Mouse (Mus musculus) liver, adult (tissue): ENCODE data around the gene Pald1.
A peak's percentile ranks its signal among the peaks of the same experiment; 100 is the strongest.

Experiments
- GATA4 ChIP-seq: IDR thresholded peaks from 2 replicates; pipeline ENCODE4 v1.6.1; 2014; ENCODE audit warnings: mild to moderate bottlenecking, low read length; ENCODE audit not compliant: insufficient replicate concordance

Pald1 gene

DNA sequence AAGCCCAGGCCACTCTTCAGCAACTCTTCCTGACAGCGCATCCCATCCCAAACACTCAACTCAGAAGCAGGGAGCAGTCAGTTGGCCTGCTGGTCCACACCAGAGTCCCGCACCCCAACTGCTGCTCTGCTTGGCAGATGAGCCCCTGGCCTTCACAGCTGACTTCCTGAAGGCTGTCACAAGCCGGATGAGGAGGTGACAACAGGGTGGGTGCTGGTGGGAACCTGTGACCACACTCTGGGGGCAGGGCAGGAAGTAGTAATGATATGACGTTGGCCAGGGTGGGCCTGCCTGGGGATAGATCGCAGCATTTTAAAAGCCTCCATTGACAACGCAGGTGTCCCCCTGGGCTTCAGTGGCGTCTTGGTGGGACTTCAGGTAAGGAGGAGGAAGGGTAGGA, 85.9 kb downstream of the Pald1 start, which contains the start of gene Prf1:
TSS of gene Prf1 (plus strand) at position 357 of the 400 bp plus-strand sequence.
- no peak for TF ChIP-seq GATA4

DNA sequence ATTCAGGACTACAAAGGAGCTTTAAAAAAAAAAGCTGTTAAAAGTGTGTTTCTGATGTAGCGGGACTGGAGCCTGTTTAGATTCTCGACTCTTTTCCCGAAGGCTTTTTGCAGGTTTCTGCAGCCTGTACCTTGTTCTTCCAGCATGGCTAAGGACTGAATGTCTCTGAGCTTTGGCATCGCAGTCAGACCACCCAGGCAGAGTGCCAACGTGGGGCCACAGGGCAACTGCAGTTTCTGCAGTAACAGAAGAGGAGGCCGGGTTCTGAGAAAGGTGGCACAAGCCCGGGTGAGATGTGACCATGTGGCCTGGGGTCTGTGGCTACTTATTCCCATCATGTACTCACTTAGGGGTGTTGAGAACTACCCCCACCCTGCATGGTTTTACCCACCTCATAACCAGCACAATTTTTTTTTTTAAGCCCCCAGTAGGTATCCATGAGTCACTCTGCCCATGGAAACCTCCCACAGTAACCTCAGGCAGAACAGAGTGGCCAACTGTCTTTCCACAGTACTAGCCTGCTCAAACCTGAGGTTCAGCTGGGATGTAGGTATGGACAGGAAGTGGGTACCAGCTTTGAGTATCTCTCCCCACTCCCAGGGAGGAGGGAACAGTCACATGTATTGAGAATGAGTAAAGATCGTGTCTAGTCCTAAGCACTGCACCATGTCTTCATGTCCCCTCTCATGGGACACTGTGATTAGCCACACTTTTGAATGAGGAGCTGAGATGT, 86.5 kb downstream of the Pald1 start:
- TF ChIP-seq GATA4 = no peak

DNA sequence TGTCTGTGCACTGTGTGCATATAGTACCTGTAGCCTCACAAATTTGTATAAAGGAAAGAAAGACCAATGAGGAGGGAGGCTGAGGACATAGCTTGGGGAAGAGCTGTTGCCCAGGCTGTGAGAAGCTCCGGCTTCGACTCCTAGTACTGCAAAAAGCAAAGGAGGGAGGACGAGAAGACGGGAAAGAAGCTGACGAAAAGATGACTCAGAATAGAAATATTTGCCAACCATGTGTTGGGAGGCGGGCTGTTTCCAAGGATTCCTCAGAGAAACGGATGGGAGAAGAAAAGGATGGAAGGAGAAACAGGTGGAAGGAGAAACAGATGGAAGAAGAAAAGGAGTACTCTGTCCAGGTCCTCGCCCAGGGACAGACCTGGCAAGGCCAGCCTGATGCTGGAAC, 89.1 kb downstream of the Pald1 start:
- no peak for TF ChIP-seq GATA4

DNA sequence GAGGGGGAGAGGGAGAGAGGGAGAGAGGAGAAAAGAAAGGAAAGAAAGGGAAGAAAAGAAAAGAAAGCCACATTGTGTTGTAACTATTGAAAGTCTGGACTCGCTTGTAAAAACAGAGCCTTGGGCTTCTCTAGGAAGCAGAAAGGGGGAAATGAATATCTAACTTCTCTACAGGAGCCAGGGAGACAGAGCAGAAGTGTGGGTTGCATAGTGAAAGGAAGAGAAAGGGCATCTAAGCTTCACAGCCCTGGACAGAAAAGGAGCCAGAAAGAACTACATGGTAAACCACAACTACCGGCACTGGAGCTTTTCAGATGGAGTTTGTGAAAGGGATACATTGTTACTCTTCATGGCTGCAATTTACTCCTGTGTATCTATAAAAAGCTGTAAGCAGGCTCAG, 92.9 kb downstream of the Pald1 start:
- no peak for TF ChIP-seq GATA4

DNA sequence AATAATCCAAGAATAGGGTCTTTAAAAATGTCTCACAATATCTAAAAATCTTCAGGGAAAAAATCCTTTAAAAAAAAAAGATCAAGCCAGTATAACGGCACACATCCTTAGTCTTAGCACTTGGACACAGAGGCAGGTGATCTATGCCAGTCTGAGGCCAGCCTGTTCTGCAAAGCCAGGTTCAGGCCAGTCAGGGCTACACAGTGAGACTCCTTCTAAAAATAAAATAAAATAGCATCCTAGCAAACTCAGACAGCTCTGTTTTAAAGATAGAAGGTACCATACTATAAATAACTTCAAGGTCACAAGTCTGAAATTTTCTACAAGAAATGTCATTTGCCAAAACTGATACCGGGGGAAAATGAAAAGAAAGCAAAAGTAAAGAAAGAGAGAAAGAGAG, 93.3 kb downstream of the Pald1 start:
- TF ChIP-seq GATA4 = no peak

DNA sequence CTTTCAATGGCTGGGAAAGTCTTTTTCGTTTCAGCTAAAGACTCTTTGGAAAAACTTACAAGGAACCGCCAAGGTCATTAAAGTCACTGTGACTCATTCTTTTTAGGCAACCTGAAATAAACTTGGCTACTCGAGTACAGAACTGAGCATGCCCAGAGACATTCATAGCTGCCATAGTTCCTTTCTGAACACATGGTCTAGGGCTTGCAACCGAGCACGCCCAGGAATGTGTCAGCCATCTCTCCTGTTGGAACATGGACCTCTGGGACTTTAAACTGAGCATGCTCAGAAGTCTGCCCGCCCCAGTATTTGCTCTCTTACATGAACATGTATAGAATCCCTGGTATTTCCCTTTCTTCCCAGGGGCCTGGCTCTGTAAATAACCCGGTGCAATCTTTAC, 97.1 kb downstream of the Pald1 start:
- TF ChIP-seq GATA4 = no peak

DNA sequence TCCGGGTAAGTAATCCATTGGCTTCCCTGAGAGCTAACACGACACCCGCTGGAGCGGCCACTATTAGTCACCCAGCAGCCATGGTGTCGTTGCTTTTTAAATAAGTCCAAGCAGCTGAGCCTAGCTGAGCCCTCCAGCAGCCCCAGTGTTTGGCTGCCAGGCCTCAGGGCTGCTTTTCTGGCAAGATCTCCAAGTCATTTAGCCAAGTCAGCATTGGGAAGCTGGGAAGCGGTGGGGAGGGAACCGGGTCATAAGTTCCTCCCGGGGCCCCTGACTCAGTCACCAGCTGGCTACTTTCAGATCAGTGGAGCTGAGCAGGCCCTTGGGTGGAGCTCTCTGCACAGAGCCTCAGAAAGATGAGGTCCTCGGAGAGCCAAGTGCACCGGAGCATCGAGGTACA, 98.1 kb downstream of the Pald1 start:
- TF ChIP-seq GATA4 = no peak

DNA sequence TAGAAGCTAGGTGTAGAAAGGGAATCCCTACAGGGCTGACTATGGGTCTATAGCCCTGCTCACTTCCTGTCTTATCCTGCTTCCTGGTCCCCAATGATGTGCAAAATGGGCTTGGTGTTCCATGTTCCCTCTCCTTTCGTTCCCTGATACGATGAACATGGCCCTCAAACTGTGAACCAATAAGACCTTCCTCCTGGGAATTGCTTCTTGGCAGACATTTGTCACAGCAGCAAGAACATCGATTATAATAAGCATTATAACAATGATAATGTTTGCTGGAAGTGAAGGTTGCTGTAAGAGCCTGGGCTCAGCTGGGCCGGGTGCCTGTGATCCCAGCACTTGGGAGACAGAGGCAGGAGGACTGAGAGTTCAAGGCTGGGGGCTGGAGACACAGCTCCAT, 99.0 kb downstream of the Pald1 start:
- TF ChIP-seq GATA4 = no peak

DNA sequence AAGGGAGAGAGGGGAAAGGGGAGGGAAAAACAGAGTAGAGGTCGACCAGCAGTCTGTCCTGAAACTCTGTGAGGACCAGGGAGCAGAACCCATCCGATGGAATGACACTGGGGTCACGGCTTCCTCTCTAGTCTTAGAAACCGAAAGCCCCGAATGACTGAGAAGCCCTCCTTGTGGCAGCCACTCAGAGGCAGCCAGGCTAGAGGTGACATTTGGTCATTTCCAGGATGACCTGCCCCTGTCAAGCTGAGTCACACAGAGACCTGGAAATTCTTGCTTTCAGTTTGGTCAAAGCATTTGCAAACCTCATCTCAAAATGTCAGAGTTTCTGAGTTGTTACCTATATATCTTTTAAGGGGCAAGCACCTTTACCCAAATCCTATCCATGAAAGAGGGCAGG, 102.2 kb downstream of the Pald1 start:
- no peak for TF ChIP-seq GATA4

DNA sequence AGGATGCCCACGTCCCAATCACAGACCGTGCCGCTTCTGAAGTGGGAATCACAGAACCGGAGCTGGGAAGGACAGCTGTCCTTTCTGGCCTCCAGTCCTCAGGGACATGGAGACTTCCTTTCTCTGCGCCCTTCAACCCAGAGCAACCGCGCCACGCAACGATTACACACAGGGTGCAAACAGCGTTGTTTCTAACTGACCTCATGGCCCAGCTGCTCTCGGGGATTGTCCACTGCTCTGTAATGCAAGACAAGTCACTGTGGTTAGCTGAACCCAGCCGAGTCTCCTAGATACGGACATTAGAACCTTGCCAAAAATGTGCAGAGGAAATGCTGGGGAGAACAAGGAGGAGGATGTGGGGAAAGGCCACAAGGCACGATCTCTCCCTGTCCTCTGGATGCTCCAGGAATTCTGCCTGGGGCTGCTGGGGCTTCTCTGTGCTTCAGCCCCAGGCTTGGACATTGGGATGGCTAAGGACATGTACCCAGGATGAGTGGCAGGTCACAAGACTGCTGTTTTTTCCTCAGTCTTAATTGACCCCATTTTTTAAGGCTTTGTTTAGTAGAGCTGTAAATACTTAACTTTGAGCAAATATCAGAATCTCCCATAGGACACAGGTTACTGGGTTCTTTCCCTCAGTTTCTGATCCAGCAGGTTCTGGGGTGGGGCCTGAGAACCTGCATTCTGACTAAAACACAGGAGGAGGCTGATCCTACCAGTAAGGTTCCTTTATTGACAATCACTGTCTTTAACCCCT, 105.2 kb downstream of the Pald1 start:
- peak; percentile 60; the same call in 1 of the 2 replicates for TF ChIP-seq GATA4

DNA sequence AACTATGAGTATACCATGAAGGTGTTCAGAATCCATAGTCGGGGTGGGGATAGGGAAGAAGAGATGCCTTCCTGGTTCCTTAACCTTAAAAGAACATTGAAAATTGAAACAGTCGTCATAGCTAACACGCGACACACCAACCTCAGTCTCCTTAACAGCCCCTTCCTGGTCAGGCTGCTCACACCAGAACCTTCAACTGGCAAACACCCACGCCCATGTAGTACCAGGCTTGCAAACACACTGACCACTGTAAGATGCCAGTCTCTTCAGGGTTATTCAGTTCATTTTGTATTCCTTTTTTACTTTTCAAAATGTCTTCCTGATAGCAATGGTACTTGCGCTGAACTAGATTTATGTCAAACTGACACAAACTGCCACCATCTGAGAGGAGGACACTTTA, 106.3 kb downstream of the Pald1 start:
- TF ChIP-seq GATA4 = no peak

DNA sequence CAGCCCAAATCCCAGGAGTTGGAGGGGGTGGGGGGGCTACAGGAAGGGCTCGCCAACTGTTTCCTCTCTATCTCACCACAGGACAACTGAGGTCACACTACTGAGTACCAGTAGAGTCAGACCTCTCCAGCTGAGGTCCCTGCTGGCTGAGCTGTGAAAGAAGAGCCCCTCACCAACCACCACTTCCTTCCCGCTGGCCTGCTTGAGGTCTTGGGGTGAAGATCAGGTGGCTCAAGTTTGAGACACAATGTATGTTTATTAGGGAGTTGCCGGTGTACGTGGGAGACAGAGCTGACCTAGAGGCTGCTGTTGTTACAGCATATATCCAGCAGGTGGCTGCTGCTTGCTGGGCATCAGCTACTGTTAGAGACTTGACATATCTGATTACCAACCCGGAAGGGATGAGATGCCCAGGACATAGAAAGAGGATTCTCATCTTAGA, 107.6 kb downstream of the Pald1 start:
- no peak; the same call in 1 of the 2 replicates for TF ChIP-seq GATA4

DNA sequence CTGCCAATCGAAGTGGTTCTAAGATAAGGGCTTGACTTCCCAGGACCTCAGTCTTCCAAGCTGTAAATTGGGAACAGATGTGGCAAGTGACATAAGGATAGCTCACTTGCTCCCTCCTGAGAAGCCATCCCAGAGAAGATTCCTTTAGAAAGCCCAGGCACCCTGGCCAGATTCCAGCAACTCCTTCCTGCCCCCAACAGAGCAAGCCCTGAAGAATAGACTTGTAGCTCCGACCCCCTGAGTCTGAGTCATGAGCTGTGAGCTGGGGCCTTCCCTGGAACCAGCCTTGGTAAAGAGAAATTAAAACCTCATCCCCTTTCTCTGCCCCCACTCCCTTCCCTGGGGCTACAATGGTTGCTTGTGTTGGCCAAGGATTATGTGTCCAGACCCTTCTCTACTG, 108.8 kb downstream of the Pald1 start:
- no peak for TF ChIP-seq GATA4

DNA sequence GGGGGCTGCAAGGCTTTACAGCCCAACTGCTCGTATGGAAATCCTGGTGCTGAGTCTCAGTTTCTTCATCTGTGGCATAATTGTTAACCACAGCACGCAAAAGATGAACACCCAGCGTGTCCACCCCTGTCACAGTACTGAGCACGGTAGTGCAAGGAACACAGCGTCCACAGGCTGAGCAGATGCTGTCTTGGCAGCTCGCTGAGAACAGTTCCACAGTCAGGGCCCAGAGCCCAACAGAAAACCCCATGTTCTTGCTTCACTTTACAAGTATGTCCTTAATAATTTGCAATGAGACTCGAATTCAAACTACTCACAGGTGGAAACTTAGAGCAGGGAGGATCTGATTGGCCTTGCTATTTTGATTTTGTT, 109.5 kb downstream of the Pald1 start:
- TF ChIP-seq GATA4 = no peak

DNA sequence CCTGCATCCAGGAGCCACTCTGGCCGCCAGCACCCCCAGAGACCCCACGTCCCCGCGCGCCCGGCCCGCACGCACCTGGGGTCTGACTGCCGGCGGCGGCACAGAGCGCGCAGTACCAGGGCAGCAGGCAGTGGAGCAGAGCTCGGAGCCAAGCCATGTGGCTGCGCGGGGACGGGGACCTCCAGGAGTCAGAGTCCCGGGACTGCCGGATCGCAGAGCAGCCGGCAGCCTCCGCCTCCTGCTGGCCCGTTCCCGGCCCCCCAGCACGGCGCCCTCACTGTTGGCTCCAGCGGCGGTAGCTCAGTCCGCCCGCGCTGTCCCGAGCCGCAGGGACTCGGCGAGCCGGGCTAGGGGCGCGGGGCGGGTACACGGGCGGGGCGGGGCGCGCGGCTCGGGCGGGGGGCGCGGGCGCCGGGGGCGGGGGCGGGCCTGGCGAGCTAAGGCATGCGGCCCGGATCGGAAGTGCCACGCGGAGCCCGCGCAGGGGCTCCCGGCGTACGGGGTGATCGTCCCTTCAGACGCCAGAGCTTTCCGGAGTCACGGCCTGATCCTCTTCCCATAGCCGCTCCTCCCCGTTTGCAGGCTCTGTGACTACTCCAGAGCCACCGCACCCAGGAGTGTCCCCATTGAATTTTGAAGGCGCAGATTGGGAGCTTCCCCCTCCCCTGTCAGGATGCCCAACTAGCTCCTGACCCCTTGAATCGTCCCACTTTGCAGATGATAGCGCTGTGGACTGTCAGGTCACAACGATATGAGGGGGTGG, 110.1 kb downstream of the Pald1 start, which contains the start of gene Adamts14:
TSS of gene Adamts14 (minus strand) at position 358 of the 763 bp plus-strand sequence.
- no peak for TF ChIP-seq GATA4

DNA sequence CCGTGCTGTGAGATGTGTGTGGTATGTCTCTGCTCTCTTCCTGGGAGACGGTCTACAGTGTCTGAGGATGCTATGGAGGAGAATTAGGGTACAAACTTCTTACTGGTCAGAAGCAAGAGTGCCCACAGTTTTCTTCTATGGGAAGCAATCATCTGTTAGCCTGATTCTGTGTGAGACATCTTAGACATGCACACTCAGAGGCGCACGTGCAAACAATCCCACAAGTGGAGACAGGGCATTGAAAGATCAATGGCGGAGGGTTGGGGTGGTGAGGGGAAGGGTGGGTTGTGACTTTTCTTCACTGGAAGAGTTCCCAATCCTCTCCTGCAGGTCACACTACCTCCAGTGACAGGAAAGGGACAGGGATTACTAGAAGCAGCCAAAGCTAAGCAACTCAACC, 110.7 kb downstream of the Pald1 start:
- no peak for TF ChIP-seq GATA4
